Mouse (Mus musculus): Measurements from ENCODE around the gene Cd6. TPM values are rescaled to one million over a fixed set of nuclear protein-coding genes. Genes with fewer than 3 reads are reported as not detected.

Cd6 gene
- polyA plus RNA-seq (2017; shearing (Covaris generic)) = 601 TPM

DNA sequence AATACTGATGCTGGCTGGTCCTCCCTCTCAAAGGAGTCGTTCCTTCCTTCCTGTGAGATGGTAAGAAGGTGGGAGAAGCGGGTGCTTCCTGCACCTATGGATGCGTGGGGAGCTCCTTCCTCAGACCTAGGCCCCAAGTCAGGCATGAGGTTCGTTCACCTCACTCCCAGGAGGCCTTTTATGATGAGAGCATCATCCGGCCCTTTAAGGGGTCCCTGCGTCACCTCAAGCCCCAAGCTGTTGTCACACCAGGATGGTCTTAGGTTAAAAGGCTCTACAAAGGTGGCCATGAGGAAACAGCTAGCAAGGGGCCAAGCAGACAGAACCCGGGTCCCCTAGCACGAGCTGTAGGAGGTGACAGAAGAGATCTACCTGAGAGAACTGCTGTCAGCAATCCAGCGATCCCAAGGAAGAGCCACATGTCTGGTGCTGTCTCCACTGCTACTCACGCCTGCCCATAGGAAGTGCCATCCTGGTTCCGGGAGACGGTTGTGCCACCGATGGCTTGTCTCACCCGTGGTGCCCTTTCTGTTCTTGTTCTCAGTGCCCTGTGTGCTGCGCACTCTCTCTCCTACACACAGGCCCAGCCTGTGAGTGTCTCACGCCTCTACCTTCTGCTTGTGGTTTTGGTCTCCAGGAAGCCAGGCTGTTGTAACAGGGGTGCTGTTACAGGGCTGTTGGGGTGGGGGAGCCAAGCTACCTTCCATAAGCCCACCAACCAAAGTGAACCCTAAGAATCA, at the start of gene Cd6:
Gene Cd6 (minus strand): TSS at position 623 of the 740 bp plus-strand sequence.

DNA sequence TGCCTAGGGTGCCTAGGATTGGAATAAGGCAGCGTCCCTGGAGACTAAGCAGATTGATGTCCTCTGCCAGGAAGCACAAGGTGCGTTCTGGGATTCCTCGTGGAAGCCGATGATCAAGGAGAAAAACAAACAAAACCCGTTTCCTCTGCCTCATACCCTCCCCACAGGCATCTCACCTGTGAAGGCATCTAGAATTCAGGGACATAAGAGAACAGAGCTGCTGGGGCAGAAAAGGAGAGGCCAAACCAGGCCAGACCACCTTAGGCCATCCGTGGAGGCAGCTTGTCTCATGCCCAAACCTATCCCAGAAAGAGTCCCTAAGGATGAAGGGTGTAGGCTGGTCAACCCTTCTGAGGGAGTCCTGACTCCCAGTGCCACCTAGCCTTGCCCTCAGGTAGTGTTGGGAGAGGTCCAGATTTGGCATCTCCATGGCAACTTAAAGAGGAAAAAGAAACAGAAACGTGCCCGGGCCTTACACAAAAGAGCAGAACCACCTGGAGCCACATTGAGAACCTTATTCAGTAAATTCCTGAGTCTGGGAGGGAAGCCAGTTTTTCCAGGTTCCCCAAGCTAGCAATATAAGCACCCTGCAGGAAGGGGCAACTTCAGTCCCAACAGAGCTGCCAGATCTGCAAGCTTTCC, 40.1 kb upstream of the Cd6 start, which contains the start of gene Tmem132a:
Gene Tmem132a (minus strand): TSS at position 55 of the 642 bp plus-strand sequence.

DNA sequence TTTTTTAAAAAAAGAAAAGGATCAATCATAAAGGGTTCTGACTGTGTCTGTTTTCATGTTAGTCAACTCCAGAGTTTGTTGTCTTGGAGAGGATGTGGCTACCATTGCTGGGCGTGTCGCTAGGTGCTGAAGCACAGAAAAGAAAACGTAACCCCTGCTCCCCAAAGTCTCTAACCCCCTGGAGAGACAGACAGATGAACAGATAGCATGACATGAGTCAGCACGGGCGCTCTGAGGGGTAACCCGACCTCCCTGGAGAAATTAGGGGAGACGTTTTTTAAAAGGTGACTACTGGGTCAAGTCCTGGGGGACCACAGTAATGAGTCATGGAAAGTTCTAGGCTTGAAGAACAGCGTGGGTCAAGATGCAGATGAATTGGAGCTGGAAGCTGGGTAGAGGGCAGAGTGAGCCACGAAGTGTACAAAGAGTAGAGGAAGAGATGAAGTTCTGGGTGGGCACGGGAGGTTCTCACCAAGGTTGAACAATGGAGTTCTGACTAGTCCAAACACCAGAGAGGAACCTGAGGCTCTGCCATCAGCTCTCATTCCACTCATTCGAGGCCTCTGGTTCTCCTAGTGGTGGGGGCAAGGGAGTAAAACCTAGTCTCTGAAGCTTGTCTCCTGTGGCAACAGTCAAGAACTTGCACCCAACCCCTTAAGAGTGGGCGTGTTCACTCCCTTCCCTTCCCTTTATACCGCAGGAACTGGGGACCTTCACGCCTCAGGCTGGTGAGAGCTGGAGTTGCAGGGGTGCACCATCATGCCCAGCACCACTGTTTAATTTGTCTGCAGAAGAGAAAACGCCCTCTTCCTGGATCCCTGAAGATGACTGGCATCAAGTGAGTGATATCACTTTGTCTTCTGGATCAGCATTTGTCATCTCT, 9.4 kb upstream of the Cd6 start, which contains the start of gene Slc15a3:
Gene Slc15a3 (plus strand): TSS at position 718 of the 883 bp plus-strand sequence.

Other genes with a start within 250 kb of the Cd6 start
- gene Ddb1, start 224.7 kb downstream of the Cd6 start, polyA plus RNA-seq (2017; shearing (Covaris generic)) = 143 TPM
- gene Tkfc, start 224.4 kb downstream of the Cd6 start, polyA plus RNA-seq (2017; shearing (Covaris generic)) = 4.7 TPM
- not detected for gene Vwce, start 195.8 kb downstream of the Cd6 start, polyA plus RNA-seq (2017; shearing (Covaris generic))
- not detected for gene Pga5, start 152.0 kb downstream of the Cd6 start, polyA plus RNA-seq (2017; shearing (Covaris generic))
- 24.9 TPM for gene Vps37c, start 141.3 kb downstream of the Cd6 start, polyA plus RNA-seq (2017; shearing (Covaris generic))
- gene Cd5, start 91.1 kb downstream of the Cd6 start, polyA plus RNA-seq (2017; shearing (Covaris generic)) = 505 TPM
- gene Slc15a3, start 9.7 kb upstream of the Cd6 start, polyA plus RNA-seq (2017; shearing (Covaris generic)) = 8.9 TPM
- not detected for gene Tmem132a, start 39.9 kb upstream of the Cd6 start, polyA plus RNA-seq (2017; shearing (Covaris generic))
- gene Tmem109, start 51.9 kb upstream of the Cd6 start, polyA plus RNA-seq (2017; shearing (Covaris generic)) = 40.9 TPM
- gene Prpf19, start 65.2 kb upstream of the Cd6 start, polyA plus RNA-seq (2017; shearing (Covaris generic)) = 62.6 TPM
- not detected for gene Zp1, start 90.6 kb upstream of the Cd6 start, polyA plus RNA-seq (2017; shearing (Covaris generic))
- gene Ptgdr2, start 107.1 kb upstream of the Cd6 start, polyA plus RNA-seq (2017; shearing (Covaris generic)) = not detected
- 14.4 TPM for gene Ccdc86, start 119.2 kb upstream of the Cd6 start, polyA plus RNA-seq (2017; shearing (Covaris generic))
- not detected for gene Ms4a10, start 144.6 kb upstream of the Cd6 start, polyA plus RNA-seq (2017; shearing (Covaris generic))
- not detected for gene Ms4a15, start 163.2 kb upstream of the Cd6 start, polyA plus RNA-seq (2017; shearing (Covaris generic))
- not detected for gene Ms4a18, start 188.0 kb upstream of the Cd6 start, polyA plus RNA-seq (2017; shearing (Covaris generic))

All from effector memory CD4-positive, alpha-beta T cell, adult 5 months (primary cell).